Mouse (Mus musculus): ENCODE measurements around the gene Hjurp.

DNA sequence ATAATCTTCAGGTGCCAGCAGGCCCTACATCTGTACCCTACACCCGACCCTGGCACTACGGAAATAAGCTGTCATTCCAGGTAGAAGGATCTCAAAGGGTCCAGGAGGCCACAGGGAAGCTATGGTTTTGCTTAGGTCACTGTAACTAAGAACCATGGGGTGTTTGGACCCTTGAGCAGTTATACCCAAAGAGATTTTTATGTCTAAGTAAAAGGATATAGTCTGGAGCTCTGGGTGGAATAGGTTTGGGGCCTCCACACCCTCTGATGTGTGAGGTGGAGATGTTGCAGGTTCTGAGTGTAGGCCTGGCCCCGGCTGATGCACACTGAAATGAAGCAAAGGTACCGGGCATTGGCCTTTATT, 43.2 kb downstream of the Hjurp start:
- no peak for TF ChIP-seq POLR2A (IDR thresholded peaks at IDR 0.05; ENCODE audit: extremely low read depth, insufficient read depth, low read length)
- TF ChIP-seq CTCF (IDR thresholded peaks at IDR 0.05; ENCODE audit: low read depth, low read length), result no peak

Data from liver, adult 2 months (tissue).